Mouse (Mus musculus): ENCODE measurements around the gene Ubac2.

DNA sequence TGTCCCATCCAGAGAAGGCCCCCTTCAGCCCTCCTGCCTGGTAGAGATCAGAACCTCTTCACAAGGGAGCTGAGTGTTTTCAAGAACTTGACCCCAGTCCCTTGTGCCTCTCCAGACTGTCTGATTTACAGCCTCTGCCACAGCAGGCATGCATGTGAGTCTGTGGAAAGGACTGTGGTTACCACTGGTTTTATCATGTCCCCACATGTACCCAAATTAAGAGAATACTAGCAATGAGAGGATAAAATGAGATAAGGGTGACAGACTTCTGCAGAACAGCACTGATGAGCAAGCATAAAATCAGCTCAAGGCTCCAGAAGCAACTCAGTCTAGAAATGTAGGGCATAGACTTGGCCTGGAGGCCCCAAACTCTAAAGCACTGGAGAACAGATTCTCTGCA, 145.5 kb downstream of the Ubac2 start:
- TF ChIP-seq CTCF (IDR thresholded peaks at IDR 0.05; ENCODE audit: low read depth) (no peak), EP300 (IDR thresholded peaks at IDR 0.05; ENCODE audit: low read depth) (peak; percentile 53)
